Mouse (Mus musculus) testis, adult 2 months (tissue): Measurements from ENCODE around the gene Tpst2.

Source experiments
- CTCF ChIP-seq: fragments of 200-500 bp; IDR thresholded peaks from 2 replicates; pipeline ENCODE4 v1.5.1; 2012; ENCODE audit warnings: low read depth, mild to moderate bottlenecking, inconsistent platforms, low read length, moderate library complexity; ENCODE audit not compliant: control insufficient read depth, insufficient read depth, insufficient replicate concordance
- POLR2A ChIP-seq: fragments of 200-500 bp; IDR thresholded peaks from 2 replicates; pipeline ENCODE4 v1.6.1; 2012; ENCODE audit warnings: low read depth, mild to moderate bottlenecking, inconsistent platforms, low read length, moderate library complexity; ENCODE audit not compliant: control insufficient read depth

DNA sequence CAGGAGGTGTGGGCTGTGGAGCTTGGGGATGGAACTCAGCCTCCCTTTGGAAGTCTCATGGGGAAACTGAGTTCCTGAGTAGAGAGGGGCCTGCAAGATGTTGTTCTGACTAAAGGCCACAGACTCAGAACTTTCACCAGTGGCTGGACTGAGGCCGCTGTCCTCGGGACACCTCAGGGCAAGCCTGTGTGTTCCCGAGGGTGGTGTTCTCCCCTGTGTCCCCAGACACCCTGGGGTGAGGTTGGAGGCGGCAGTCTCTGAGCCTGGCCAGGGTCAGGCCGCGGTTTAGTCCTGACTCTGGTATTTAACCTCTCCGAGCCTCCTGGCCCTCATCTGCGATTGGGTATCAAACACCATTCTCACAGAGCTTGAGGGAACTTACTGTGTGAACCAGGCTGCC is 19.1 kb downstream of the Tpst2 start:
- no peak for TF ChIP-seq POLR2A
- no peak for TF ChIP-seq CTCF
